29 mouse cellular contexts compared by ENCODE assay signal in genomic region chr7:27710402-27710801, GRCm38 (mm10). TPM values are rescaled to one million over a fixed set of nuclear protein-coding genes. Genes with fewer than 3 reads are reported as not detected.
"Had no signal": no experiment of that assay in that cellular context is flagged by ENCODE, and none has a peak within 500 bp of the region (broad histone marks: within the 10 kb centered on the region; RNA-seq: fewer than 3 reads in every experiment).

No protein-coding gene starts in this region.

- H3K4me3 ChIP-seq: heart, embryonic 12.5 days; hindbrain, embryonic 13.5 days; hindbrain, embryonic 15.5 days; kidney, embryonic 15.5 days; limb, embryonic 13.5 days; limb, embryonic 15.5 days; liver, embryonic 12.5 days had no signal

- H3K27ac ChIP-seq: hindbrain, embryonic 13.5 days; hindbrain, embryonic 15.5 days; hindbrain, postnatal 0 days; kidney, embryonic 15.5 days; kidney, postnatal 0 days; limb, embryonic 13.5 days; limb, embryonic 15.5 days; liver, embryonic 12.5 days; liver, embryonic 14.5 days had no signal

- H3K4me1 ChIP-seq: heart, embryonic 12.5 days; hindbrain, embryonic 13.5 days; hindbrain, embryonic 15.5 days; kidney, embryonic 15.5 days; limb, embryonic 13.5 days; limb, embryonic 15.5 days; liver, embryonic 12.5 days had no signal

- DNase-seq: gastrocnemius, postnatal 14 days; gastrocnemius, postnatal 36 days; heart, adult 18-20 months; heart, postnatal 10 days; kidney, adult 11 months; kidney, adult 2 months; kidney, adult 9 months; kidney, postnatal 14 days; kidney, postnatal 36 days; layer of hippocampus, adult 9-11 months; layer of hippocampus, postnatal 36 days; left cerebral cortex, postnatal 4 days had no signal

RNA-seq across cellular contexts. Expression of gene Ttc9b, which starts 56.7 kb away (rescaled TPM):
- total RNA-seq: gastrocnemius, adult 18-20 months; gastrocnemius, adult 8-10 months; gastrocnemius, postnatal 14 days; gastrocnemius, postnatal 36 days; heart, adult 18-20 months; heart, postnatal 10 days; heart, postnatal 25 days; hematopoietic stem cell, adult 5-6 weeks; liver, adult 2 months had no signal
- polyA plus RNA-seq: gonadal fat pad, adult 2 months; kidney, adult 2 months; kidney, postnatal 0 days; liver, adult 2 months; liver, embryonic 12.5 days; liver, embryonic 14.5 days; liver, embryonic 16.5 days had no signal
